ENCODE assay signal across 8 mouse cellular contexts in genomic region chr11:116305423-116305822, GRCm38 (mm10). TPM values are rescaled to one million over a fixed set of nuclear protein-coding genes. Genes with fewer than 3 reads are reported as not detected.
DNase-seq lines count a peak whose midpoint lies in the region; ATAC-seq and TF ChIP-seq lines count a peak whose summit lies in the region.

No protein-coding gene starts in this region.

- no peaks in the 10 kb centered on the region for H3K27me3 ChIP-seq in lung, embryonic 16.5 days (ENCODE audit: control insufficient read depth, insufficient read depth, low read depth, low read length)
- no peaks in the 10 kb centered on the region for H3K27me3 ChIP-seq in forebrain, embryonic 16.5 days (replicated peaks; ENCODE audit: control insufficient read depth, insufficient read depth, low read length)
- H3K27me3 ChIP-seq in limb, embryonic 14.5 days (ENCODE audit: control insufficient read depth, insufficient read depth, low read length): no peaks in the 10 kb centered on the region
- no peaks in the 10 kb centered on the region for H3K27me3 ChIP-seq in stomach, embryonic 14.5 days (ENCODE audit: control insufficient read depth, insufficient read depth, low read length)

- H3K36me3 ChIP-seq in lung, embryonic 16.5 days (ENCODE audit: control insufficient read depth, insufficient read depth, low read length): peaks cover 28% of the 10 kb centered on the region
- peaks cover 33% of the 10 kb centered on the region for H3K36me3 ChIP-seq in forebrain, embryonic 16.5 days (ENCODE audit: control insufficient read depth, insufficient read depth)
- peaks cover 44% of the 10 kb centered on the region for H3K36me3 ChIP-seq in limb, embryonic 14.5 days (ENCODE audit: control insufficient read depth, insufficient read depth, low read length)
- peaks cover 29% of the 10 kb centered on the region for H3K36me3 ChIP-seq in stomach, embryonic 14.5 days (ENCODE audit: control insufficient read depth, insufficient read depth, low read length)

- no peak overlapping the region for H3K4me3 ChIP-seq in lung, embryonic 16.5 days (ENCODE audit: low read length)
- H3K4me3 ChIP-seq in forebrain, embryonic 16.5 days (replicated peaks; ENCODE audit: low read length): no peak overlapping the region
- H3K4me3 ChIP-seq in limb, embryonic 14.5 days (replicated peaks; ENCODE audit: low read length): peak overlapping the region; percentile 77
- H3K4me3 ChIP-seq in stomach, embryonic 14.5 days (ENCODE audit: low read depth, low read length): peak overlapping the region; percentile 71; the same call in 1 of the 2 replicates

- intact Hi-C loops in left cerebral cortex, postnatal 10 days (cut with DNase I): no loop called here

- no peak for ATAC-seq in lung, embryonic 16.5 days (ENCODE audit: low read depth)
- no peak for ATAC-seq in forebrain, embryonic 16.5 days
- no peak for ATAC-seq in limb, embryonic 14.5 days (ENCODE audit: low FRiP score, low read depth)
- ATAC-seq in stomach, embryonic 14.5 days (ENCODE audit: insufficient number of reproducible peaks, insufficient read depth, low FRiP score, low read depth): no peak

- H3K9ac ChIP-seq in lung, embryonic 16.5 days (ENCODE audit: low read length): no peak overlapping the region
- no peak overlapping the region for H3K9ac ChIP-seq in forebrain, embryonic 16.5 days (replicated peaks; ENCODE audit: low read depth, low read length)
- no peak overlapping the region for H3K9ac ChIP-seq in limb, embryonic 14.5 days (ENCODE audit: low read depth, low read length, severe bottlenecking)
- 0 out of 2 replicates have a peak overlapping the region, but pooled peaks have one; percentile 60 for H3K9ac ChIP-seq in stomach, embryonic 14.5 days (replicated peaks; ENCODE audit: low read depth, low read length)

- no peak overlapping the region for H3K27ac ChIP-seq in lung, embryonic 16.5 days (ENCODE audit: low read length)
- H3K27ac ChIP-seq in forebrain, embryonic 16.5 days (ENCODE audit: low read length): no peak overlapping the region
- no peak overlapping the region for H3K27ac ChIP-seq in limb, embryonic 14.5 days (replicated peaks; ENCODE audit: low read depth, low read length)
- H3K27ac ChIP-seq in stomach, embryonic 14.5 days (ENCODE audit: low read length): no peak overlapping the region

- TF ChIP-seq POLR2A in limb, embryonic 14.5 days (IDR thresholded peaks at IDR 0.05; ENCODE audit: borderline replicate concordance, extremely low read depth, insufficient read depth, insufficient read length): no peak

- H3K9me3 ChIP-seq in lung, embryonic 16.5 days (ENCODE audit: control insufficient read depth, low read length): no peaks in the 10 kb centered on the region
- 0 out of 2 replicates have a peak, but pooled peaks cover 2% of the 10 kb centered on the region for H3K9me3 ChIP-seq in forebrain, embryonic 16.5 days (ENCODE audit: control insufficient read depth, low read length)
- H3K9me3 ChIP-seq in limb, embryonic 14.5 days (ENCODE audit: control insufficient read depth, low read length): no peaks in the 10 kb centered on the region
- H3K9me3 ChIP-seq in stomach, embryonic 14.5 days (ENCODE audit: control insufficient read depth, low read depth, low read length): no peaks in the 10 kb centered on the region

- WGBS in lung, embryonic 16.5 days: 95% methylated on average over 2 of the region's 2 CpGs
- WGBS in forebrain, embryonic 16.5 days: 100% methylated on average over 2 of the region's 2 CpGs
- WGBS in limb, embryonic 14.5 days: 95% methylated on average over 2 of the region's 2 CpGs
- 97% methylated on average over 2 of the region's 2 CpGs for WGBS in stomach, embryonic 14.5 days

- H3K4me1 ChIP-seq in lung, embryonic 16.5 days (replicated peaks; ENCODE audit: control insufficient read depth, insufficient read depth, low read length): peaks cover 4% of the 10 kb centered on the region
- H3K4me1 ChIP-seq in forebrain, embryonic 16.5 days (replicated peaks; ENCODE audit: control insufficient read depth, insufficient read depth, low read length): peaks cover 8% of the 10 kb centered on the region
- peaks cover 10% of the 10 kb centered on the region for H3K4me1 ChIP-seq in limb, embryonic 14.5 days (ENCODE audit: control insufficient read depth, insufficient read depth, low read length)
- 0 out of 2 replicates have a peak, but pooled peaks cover 5% of the 10 kb centered on the region for H3K4me1 ChIP-seq in stomach, embryonic 14.5 days (ENCODE audit: control insufficient read depth, insufficient read depth, low read length)

- no peak for DNase-seq in lung, postnatal 14 days
- no peak for DNase-seq in limb, embryonic 14.5 days (ENCODE audit: low spot score)
- no peak for DNase-seq in left cerebral cortex, postnatal 10 days (ENCODE audit: extremely low spot score in 1 of 2, low spot score in 2 of 2)
- no peak for DNase-seq in thymus, postnatal 36 days
- no peak for DNase-seq in thymus, postnatal 10 days (ENCODE audit: low spot score in 2 of 2)

- H3K4me2 ChIP-seq in lung, embryonic 16.5 days (ENCODE audit: low read depth, low read length): peak overlapping the region; percentile 71
- peak overlapping the region; percentile 84 for H3K4me2 ChIP-seq in forebrain, embryonic 16.5 days (ENCODE audit: low read length)
- peak overlapping the region; percentile 89 for H3K4me2 ChIP-seq in limb, embryonic 14.5 days (replicated peaks; ENCODE audit: low read depth, low read length, severe bottlenecking)
- peak overlapping the region; percentile 82 for H3K4me2 ChIP-seq in stomach, embryonic 14.5 days (replicated peaks; ENCODE audit: low read depth, low read length)

RNA-seq across cellular contexts. Expression of gene Exoc7, which starts 1.6 kb away (rescaled TPM):
- 62.8 and 68.5 TPM in 2 replicates for polyA plus RNA-seq in lung, embryonic 16.5 days (2015; fragmentation: Nextera tagmentation; extraction: Ambion mirVana)
- 114 and 116 TPM in 2 replicates for polyA plus RNA-seq in forebrain, embryonic 16.5 days (2015; fragmentation: Nextera tagmentation; extraction: Ambion mirVana)
- polyA plus RNA-seq in limb, embryonic 14.5 days (2012; rRNA removed): 57.7 and 66.7 TPM in 2 replicates
- polyA plus RNA-seq in limb, embryonic 14.5 days (2014; fragmentation: Nextera tagmentation; extraction: Ambion mirVana): 72.0 and 72.7 TPM in 2 replicates
- polyA plus RNA-seq in stomach, embryonic 14.5 days (2014; fragmentation: Nextera tagmentation; extraction: Ambion mirVana): 67.3 and 72.7 TPM in 2 replicates
- total RNA-seq in left cerebral cortex, postnatal 10 days (2021): 10 to 100 TPM; 96.6 to 97.9 TPM

RNA-seq across cellular contexts. Expression of gene Galr2, which starts 24.7 kb away (rescaled TPM):
- polyA plus RNA-seq in lung, embryonic 16.5 days (2015; fragmentation: Nextera tagmentation; extraction: Ambion mirVana): 0.21 and 0.25 TPM in 2 replicates
- polyA plus RNA-seq in forebrain, embryonic 16.5 days (2015; fragmentation: Nextera tagmentation; extraction: Ambion mirVana): 0.10 and 0.14 TPM in 2 replicates
- polyA plus RNA-seq in limb, embryonic 14.5 days (2012; rRNA removed): 0.24 and 0.59 TPM in 2 replicates
- polyA plus RNA-seq in limb, embryonic 14.5 days (2014; fragmentation: Nextera tagmentation; extraction: Ambion mirVana): 0.33 and 0.37 TPM in 2 replicates
- polyA plus RNA-seq in stomach, embryonic 14.5 days (2014; fragmentation: Nextera tagmentation; extraction: Ambion mirVana): 0.13 and 0.15 TPM in 2 replicates
- total RNA-seq in left cerebral cortex, postnatal 10 days (2021): not detected

RNA-seq across cellular contexts. Expression of gene Foxj1, which starts 29.8 kb away (rescaled TPM):
- 22.1 and 24.6 TPM in 2 replicates for polyA plus RNA-seq in lung, embryonic 16.5 days (2015; fragmentation: Nextera tagmentation; extraction: Ambion mirVana)
- 6.6 and 7.0 TPM in 2 replicates for polyA plus RNA-seq in forebrain, embryonic 16.5 days (2015; fragmentation: Nextera tagmentation; extraction: Ambion mirVana)
- 0.85 and 0.88 TPM in 2 replicates for polyA plus RNA-seq in limb, embryonic 14.5 days (2012; rRNA removed)
- 0.14 TPM in 1 of 2 replicates, not detected in the other for polyA plus RNA-seq in limb, embryonic 14.5 days (2014; fragmentation: Nextera tagmentation; extraction: Ambion mirVana)
- polyA plus RNA-seq in stomach, embryonic 14.5 days (2014; fragmentation: Nextera tagmentation; extraction: Ambion mirVana): 0.17 and 0.34 TPM in 2 replicates
- total RNA-seq in left cerebral cortex, postnatal 10 days (2021): 1 to 10 TPM; 2.7 to 3.9 TPM

RNA-seq across cellular contexts. Expression of gene Srp68, which starts 31.4 kb away (rescaled TPM):
- 75.3 and 79.2 TPM in 2 replicates for polyA plus RNA-seq in lung, embryonic 16.5 days (2015; fragmentation: Nextera tagmentation; extraction: Ambion mirVana)
- 64.1 and 72.0 TPM in 2 replicates for polyA plus RNA-seq in forebrain, embryonic 16.5 days (2015; fragmentation: Nextera tagmentation; extraction: Ambion mirVana)
- 106 and 111 TPM in 2 replicates for polyA plus RNA-seq in limb, embryonic 14.5 days (2012; rRNA removed)
- polyA plus RNA-seq in limb, embryonic 14.5 days (2014; fragmentation: Nextera tagmentation; extraction: Ambion mirVana): 94.9 and 103 TPM in 2 replicates
- 71.8 and 74.2 TPM in 2 replicates for polyA plus RNA-seq in stomach, embryonic 14.5 days (2014; fragmentation: Nextera tagmentation; extraction: Ambion mirVana)
- 10 to 100 TPM; 52.5 to 56.3 TPM for total RNA-seq in left cerebral cortex, postnatal 10 days (2021)

Comparison
In these comparisons a context has a peak if more than half of its experiments do, and no peak if none do; other contexts are left out.
1. H3K4me3 ChIP-seq: peak in limb, embryonic 14.5 days (single experiment) and stomach, embryonic 14.5 days (single experiment); none in lung, embryonic 16.5 days (single experiment) and forebrain, embryonic 16.5 days (single experiment).
2. Peak in every context shown above with its lines, with median percentiles within 50 percentile points of each other: H3K4me2 ChIP-seq.